Mouse (Mus musculus) cerebellum, postnatal 4 days (tissue): ENCODE measurements around the gene Hspb1.

ENCODE experiments used
- DNase-seq, 2 experiments: peaks; one replicate each; pipeline ENCODE4 v3.0.0; 2022; ENCODE audit warnings: low spot score in 2 of 2, mixed read lengths in 1 of 2

Gene Hspb1

GRCm38 (mm10) chr5:135911633-135912220 is 24.0 kb downstream of the Hspb1 start:
- no peak for DNase-seq

- no peak for DNase-seq
These were observed 25.5 kb downstream of the Hspb1 start for GRCm38 (mm10) chr5:135913201-135913600.

GRCm38 (mm10) chr5:135914156-135914555 is 26.4 kb downstream of the Hspb1 start:
- no peak for DNase-seq

GRCm38 (mm10) chr5:135916051-135916565 is 28.4 kb downstream of the Hspb1 start:
- DNase-seq, result no peak

- DNase-seq, result no peak
These were observed 28.9 kb downstream of the Hspb1 start for GRCm38 (mm10) chr5:135916601-135917000.

GRCm38 (mm10) chr5:135917327-135918058 is 29.8 kb downstream of the Hspb1 start:
- DNase-seq, result no peak

- DNase-seq, result no peak
These were observed 30.3 kb downstream of the Hspb1 start for GRCm38 (mm10) chr5:135918059-135918437.

GRCm38 (mm10) chr5:135918593-135918992 is 30.9 kb downstream of the Hspb1 start:
- DNase-seq, result no peak

GRCm38 (mm10) chr5:135919902-135920301 is 32.2 kb downstream of the Hspb1 start:
- no peak for DNase-seq

- no peak for DNase-seq
These were observed 36.2 kb downstream of the Hspb1 start for GRCm38 (mm10) chr5:135923901-135924300.

- no peak for DNase-seq
These were observed 42.1 kb downstream of the Hspb1 start for GRCm38 (mm10) chr5:135929685-135930424.

GRCm38 (mm10) chr5:135931526-135931925 is 43.8 kb downstream of the Hspb1 start:
- no peak for DNase-seq

GRCm38 (mm10) chr5:135932359-135932758 is 44.6 kb downstream of the Hspb1 start:
- DNase-seq, result no peak

- DNase-seq, result no peak
These were observed 45.6 kb downstream of the Hspb1 start for GRCm38 (mm10) chr5:135933222-135933899.

- DNase-seq, result peak; percentile 48 to 72
These were observed 46.3 kb downstream of the Hspb1 start for GRCm38 (mm10) chr5:135933900-135934441.

GRCm38 (mm10) chr5:135934481-135935175 is 46.9 kb downstream of the Hspb1 start, which contains the start of gene Ywhag:
Gene Ywhag, minus strand, starts transcription at chr5:135934616.
- peak; percentile 94 to 98 for DNase-seq

- DNase-seq, result no peak
These were observed 47.4 kb downstream of the Hspb1 start for GRCm38 (mm10) chr5:135935176-135935523.

GRCm38 (mm10) chr5:135935641-135936190 is 48.0 kb downstream of the Hspb1 start:
- DNase-seq, result no peak
